Mouse (Mus musculus) limb, embryonic 10.5 days (tissue): ENCODE measurements around the gene Etl4. TPM values are rescaled to one million over a fixed set of nuclear protein-coding genes. Genes with fewer than 3 reads are reported as not detected.
A peak's percentile ranks its signal among the peaks of the same experiment; 100 is the strongest.

Source experiments
- DNase-seq: peaks from one replicate; pipeline ENCODE4 v3.0.0-alpha.2; 2017; ENCODE audit warnings: low spot score
- H3K27ac ChIP-seq: fragments of 300-500 bp; sonication (generic); 2 replicates; pipeline ENCODE4 v1.5.1; 2016; ENCODE audit warnings: mild to moderate bottlenecking
- H3K27me3 ChIP-seq: fragments of 300-500 bp; sonication (generic); 2 replicates; pipeline ENCODE4 v1.6.1; 2016; ENCODE audit warnings: low read depth, mild to moderate bottlenecking; ENCODE audit not compliant: poor library complexity, severe bottlenecking
- H3K36me3 ChIP-seq: fragments of 300-500 bp; sonication (generic); 2 replicates; pipeline ENCODE4 v1.6.1; 2016; ENCODE audit warnings: mild to moderate bottlenecking, moderate library complexity
- H3K4me1 ChIP-seq: fragments of 300-500 bp; sonication (generic); 2 replicates; pipeline ENCODE4 v1.6.1; 2016
- H3K4me3 ChIP-seq: fragments of 300-500 bp; sonication (generic); 2 replicates; pipeline ENCODE4 v1.5.1; 2016; ENCODE audit warnings: mild to moderate bottlenecking, moderate library complexity
- H3K9me3 ChIP-seq: fragments of 300-500 bp; sonication (generic); replicated peaks from 2 replicates; pipeline ENCODE4 v1.6.1; 2016; ENCODE audit warnings: mild to moderate bottlenecking
- WGBS: fragments of 180-500 bp; shearing (Covaris S2); methylation state at CpG from one replicate; pipeline ENCODE4 v1.1.7; 2016; 5-methylcytosine and 5-hydroxymethylcytosine counted together
- polyA plus RNA-seq: library from polyadenylated mRNA; unstranded; fragments of >200 nt; fragmentation: Nextera tagmentation; extraction: Ambion mirVana; gene quantifications from 2 replicates; pipeline ENCODE4 v1.2.1, GENCODE M21; 2016

The Etl4 gene
- 11.4 and 13.5 TPM in 2 replicates for polyA plus RNA-seq

DNA sequence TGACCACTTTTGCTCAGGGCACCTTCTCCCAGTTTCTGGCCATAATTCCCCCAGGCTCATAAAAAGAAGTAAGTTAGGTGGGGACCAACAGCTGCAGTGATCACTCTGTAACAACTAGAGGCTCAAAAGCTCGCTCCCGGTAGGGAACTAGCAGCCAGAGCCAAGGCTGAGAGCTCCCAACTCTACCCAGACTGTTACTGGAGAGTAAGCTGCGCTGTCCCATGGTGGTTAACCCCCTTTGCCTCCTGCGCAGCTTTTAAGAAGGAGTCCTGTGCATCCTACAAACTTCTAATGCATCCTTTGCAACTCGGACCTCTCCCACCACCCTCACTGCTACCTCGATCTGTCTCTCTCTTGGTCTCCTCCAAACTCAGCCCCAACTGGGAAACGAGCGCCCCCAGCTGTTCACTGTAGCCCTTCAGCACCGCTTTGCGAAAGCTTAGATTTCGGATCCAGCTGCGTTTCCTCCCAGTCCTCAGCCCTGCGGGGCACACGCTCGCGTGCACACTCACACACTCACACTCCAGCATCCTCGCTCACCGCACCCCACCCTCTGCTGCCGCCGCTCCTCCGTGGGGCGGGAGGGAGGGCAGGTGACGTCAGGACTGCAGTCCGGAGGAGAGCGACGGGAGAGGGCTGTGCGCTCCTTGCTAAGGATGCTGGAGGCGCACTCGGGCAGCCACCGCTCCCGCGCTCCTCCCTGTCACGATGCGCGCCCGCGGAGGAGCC, at the start of gene Etl4:
Gene Etl4 (plus strand): TSS at position 610 of the 729 bp plus-strand sequence.
- Histone ChIP-seq H3K36me3 (no peaks in the 10 kb centered on the region), H3K4me1 (peaks cover 16% of the 10 kb centered on the region), H3K27ac (no peak within 1 kb of the TSS), H3K4me3 (peak within 1 kb of the TSS; percentile 61), H3K9me3 (no peaks in the 10 kb centered on the region), H3K27me3 (peaks cover 55% of the 10 kb centered on the region)
- DNase-seq: peak; percentile 78
- under 1% methylated on average over 37 of the region's 37 CpGs for WGBS

GRCm38 (mm10) chr2:19869167-19869566, 40.4 kb upstream of the Etl4 start:
- no peaks in the 10 kb centered on the region for H3K4me1 ChIP-seq
- H3K27me3 ChIP-seq: no peaks in the 10 kb centered on the region
- no peaks in the 10 kb centered on the region for H3K36me3 ChIP-seq
- no peak for DNase-seq
- H3K27ac ChIP-seq: no peak overlapping the region
- H3K4me3 ChIP-seq: no peak overlapping the region
- H3K9me3 ChIP-seq: no peaks in the 10 kb centered on the region

DNA sequence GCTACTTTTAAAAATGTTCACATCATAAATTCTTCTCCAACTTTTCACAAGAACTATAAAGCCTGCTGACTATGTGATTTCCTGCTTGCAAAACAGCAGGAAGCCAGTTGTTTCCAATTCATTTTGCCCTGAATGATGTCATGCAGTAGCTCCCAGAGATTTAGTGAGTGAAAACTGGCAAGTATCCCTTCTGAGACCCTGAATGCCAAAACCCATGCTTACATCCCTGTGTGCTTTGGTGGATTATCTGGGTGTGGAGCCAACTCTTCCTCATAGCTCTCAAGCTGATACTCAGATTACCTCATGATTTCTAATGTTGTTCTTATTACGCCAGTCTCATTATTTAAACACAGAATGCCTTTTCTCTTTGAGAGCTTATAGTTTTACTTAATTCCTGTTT, 37.7 kb upstream of the Etl4 start:
- H3K4me1 ChIP-seq: no peaks in the 10 kb centered on the region
- no peak for DNase-seq

GRCm38 (mm10) chr2:19890875-19891274, 18.7 kb upstream of the Etl4 start:
- Histone ChIP-seq H3K36me3 (no peaks in the 10 kb centered on the region), H3K27ac (no peak overlapping the region), H3K9me3 (no peaks in the 10 kb centered on the region), H3K4me1 (no peaks in the 10 kb centered on the region), H3K4me3 (no peak overlapping the region), H3K27me3 (no peaks in the 10 kb centered on the region)
- DNase-seq: no peak
- 42% methylated on average over 4 of the region's 4 CpGs for WGBS

More for the DNA sequence above, 37.7 kb upstream of the Etl4 start:
- H3K4me3 ChIP-seq: no peak overlapping the region
- no peaks in the 10 kb centered on the region for H3K27me3 ChIP-seq
- no peaks in the 10 kb centered on the region for H3K36me3 ChIP-seq
- 91% methylated on average over 1 of the region's 1 CpGs for WGBS
- no peaks in the 10 kb centered on the region for H3K9me3 ChIP-seq
- no peak overlapping the region for H3K27ac ChIP-seq

DNA sequence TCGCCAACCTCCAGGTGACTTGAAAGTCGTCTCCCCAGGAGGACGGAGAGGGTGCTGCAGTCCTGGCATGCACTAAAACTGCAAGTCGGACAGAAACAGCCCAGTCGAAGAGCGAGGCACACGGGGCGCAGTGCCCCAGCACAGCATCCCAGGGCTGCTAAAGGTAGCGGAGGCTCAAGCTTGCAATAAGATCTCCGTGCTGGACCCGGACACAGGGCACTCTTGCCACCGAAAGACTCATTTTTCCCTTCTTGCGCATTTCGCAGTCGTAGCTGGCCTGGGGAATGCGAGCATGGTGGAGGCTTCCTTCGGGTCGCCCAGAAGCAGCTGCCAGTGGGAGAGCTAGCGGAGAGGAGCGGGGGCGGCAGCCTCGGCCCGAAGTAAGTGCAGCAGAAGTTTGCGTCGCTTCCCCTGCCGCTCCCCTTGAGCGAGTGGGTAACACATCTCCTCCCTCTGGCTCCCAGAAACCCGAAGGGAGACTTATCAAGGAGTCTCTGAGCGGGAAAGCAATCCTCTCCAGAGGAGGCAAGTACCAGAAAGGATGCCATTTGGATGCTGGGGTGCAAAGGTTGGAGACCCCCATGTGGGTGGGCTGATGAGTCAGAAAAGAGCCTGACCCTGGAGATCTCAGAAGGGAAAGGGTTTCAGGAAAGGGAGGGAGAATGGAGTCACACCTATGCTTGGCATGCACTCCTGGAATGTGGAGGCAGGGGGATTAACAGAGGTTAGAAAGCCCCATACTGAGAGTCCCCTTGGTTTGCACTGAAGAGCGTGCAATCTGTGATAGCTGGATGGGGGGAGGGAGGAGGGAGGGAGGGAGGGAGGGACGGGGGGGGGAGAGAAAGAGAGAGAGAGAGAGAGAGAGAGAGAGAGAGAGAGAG, 560 bp downstream of the Etl4 start:
- peaks cover 16% of the 10 kb centered on the region for H3K4me1 ChIP-seq
- H3K27me3 ChIP-seq: peaks cover 55% of the 10 kb centered on the region
- no peak overlapping the region for H3K27ac ChIP-seq
- H3K4me3 ChIP-seq: peak overlapping the region; percentile 61
- peak; percentile 73 for DNase-seq
- no peaks in the 10 kb centered on the region for H3K36me3 ChIP-seq
- under 1% methylated on average over 30 of the region's 31 CpGs for WGBS
- H3K9me3 ChIP-seq: no peaks in the 10 kb centered on the region

DNA sequence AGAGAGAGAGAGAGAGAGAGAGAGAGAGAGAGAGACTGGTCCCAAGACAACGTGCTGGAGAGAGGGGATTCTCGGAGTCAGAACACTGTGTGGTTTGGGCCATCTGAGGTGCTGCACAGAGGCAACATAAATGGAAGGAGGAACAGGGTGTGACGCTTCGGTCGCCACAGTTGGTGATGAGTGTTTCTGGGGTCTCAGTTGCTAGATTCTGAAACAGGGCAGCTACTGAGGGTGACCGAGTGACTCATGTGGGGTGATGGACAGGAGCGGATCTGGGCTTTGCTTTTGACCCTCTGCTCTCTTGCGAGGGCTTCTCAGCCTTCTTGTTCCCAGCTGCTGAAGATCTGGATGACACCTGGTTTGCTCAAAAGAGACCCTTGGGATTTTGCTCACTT, 1.2 kb downstream of the Etl4 start:
- Histone ChIP-seq H3K36me3 (no peaks in the 10 kb centered on the region), H3K4me1 (peaks cover 16% of the 10 kb centered on the region), H3K27me3 (peaks cover 55% of the 10 kb centered on the region), H3K9me3 (no peaks in the 10 kb centered on the region), H3K4me3 (no peak overlapping the region), H3K27ac (no peak overlapping the region)
- WGBS: 0% methylated on average over 8 of the region's 8 CpGs
- DNase-seq: no peak

- Histone ChIP-seq H3K36me3 (no peaks in the 10 kb centered on the region), H3K27me3 (no peaks in the 10 kb centered on the region), H3K27ac (no peak overlapping the region), H3K9me3 (no peaks in the 10 kb centered on the region), H3K4me1 (no peaks in the 10 kb centered on the region), H3K4me3 (no peak overlapping the region)
- peak; percentile 87 for DNase-seq
- WGBS: 28% methylated on average over 6 of the region's 6 CpGs
Observed at GRCm38 (mm10) chr2:19919190-19919589, 9.6 kb downstream of the Etl4 start.

DNA sequence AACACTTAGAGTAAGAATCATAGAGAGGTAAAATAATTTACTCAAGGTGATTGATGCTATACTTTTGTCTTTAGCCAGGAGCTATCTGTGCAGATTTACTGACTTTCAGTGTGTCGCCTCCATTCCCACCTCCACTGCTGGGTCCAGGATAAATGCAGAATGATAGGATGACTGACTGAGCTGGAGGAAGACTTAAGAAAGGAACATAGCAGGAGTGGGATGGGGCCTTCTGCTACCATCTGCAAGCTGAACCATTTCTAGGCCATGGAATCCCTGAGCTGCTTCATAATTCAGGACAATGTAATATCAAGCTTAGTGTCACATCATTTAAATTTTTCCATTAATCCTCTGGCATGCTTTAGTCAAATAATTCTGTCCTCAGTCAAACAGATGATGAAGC, 20.4 kb downstream of the Etl4 start:
- Histone ChIP-seq H3K27me3 (no peaks in the 10 kb centered on the region), H3K9me3 (no peaks in the 10 kb centered on the region), H3K27ac (no peak overlapping the region), H3K36me3 (no peaks in the 10 kb centered on the region), H3K4me1 (peaks cover 8% of the 10 kb centered on the region), H3K4me3 (no peak overlapping the region)
- no peak for DNase-seq
- 84% methylated on average over 1 of the region's 1 CpGs for WGBS

GRCm38 (mm10) chr2:19933836-19934235, 24.3 kb downstream of the Etl4 start:
- Histone ChIP-seq H3K4me3 (no peak overlapping the region), H3K9me3 (no peaks in the 10 kb centered on the region), H3K27ac (no peak overlapping the region), H3K27me3 (no peaks in the 10 kb centered on the region), H3K4me1 (peaks cover 8% of the 10 kb centered on the region), H3K36me3 (no peaks in the 10 kb centered on the region)
- DNase-seq: no peak
- 90% methylated on average over 1 of the region's 1 CpGs for WGBS

DNA sequence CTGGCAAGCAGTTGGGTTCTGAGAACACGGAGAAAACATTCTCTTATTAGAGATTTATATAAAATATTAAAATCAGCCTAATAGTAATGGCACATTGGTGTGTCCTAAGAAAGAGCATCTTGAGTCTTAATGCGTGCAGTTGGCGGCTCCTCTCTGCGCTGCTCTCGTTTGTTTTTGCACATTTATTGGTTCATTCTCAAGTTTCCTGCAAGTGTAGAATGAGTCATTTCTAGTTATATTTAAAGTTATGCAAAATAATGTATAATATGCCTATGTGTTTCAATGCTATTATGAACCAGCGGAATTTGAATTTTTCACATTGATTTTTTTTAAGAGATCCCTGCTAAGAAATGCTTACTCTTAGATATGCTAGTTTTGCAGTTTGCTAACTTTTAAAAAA, 35.6 kb downstream of the Etl4 start:
- 93% methylated on average over 6 of the region's 6 CpGs for WGBS
- no peak for DNase-seq
- Histone ChIP-seq H3K27ac (no peak overlapping the region), H3K4me1 (no peaks in the 10 kb centered on the region), H3K4me3 (no peak overlapping the region), H3K27me3 (no peaks in the 10 kb centered on the region), H3K9me3 (no peaks in the 10 kb centered on the region), H3K36me3 (no peaks in the 10 kb centered on the region)

DNA sequence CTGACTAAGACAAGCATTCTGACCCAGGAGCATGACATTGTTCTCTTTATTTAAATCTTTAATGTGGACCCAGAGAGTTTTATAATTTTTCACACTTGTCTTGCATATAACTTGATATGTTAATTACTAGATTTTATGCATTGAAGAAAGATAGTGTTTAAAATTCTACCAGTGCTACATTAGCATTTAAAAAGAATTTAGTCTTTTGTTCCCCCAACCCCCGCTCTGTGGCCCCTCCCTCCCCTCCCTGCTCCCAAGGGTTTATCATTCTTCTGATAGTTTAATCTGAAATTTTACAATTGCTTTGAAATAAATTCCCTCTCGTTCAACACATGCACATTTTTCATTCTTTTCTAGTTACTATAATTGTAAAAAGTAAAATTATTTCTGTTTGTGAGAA, 43.4 kb downstream of the Etl4 start:
- Histone ChIP-seq H3K4me1 (no peaks in the 10 kb centered on the region), H3K27me3 (no peaks in the 10 kb centered on the region), H3K36me3 (no peaks in the 10 kb centered on the region), H3K27ac (no peak overlapping the region), H3K9me3 (no peaks in the 10 kb centered on the region), H3K4me3 (no peak overlapping the region)
- DNase-seq: no peak
- WGBS: 91% methylated on average over 2 of the region's 2 CpGs

DNA sequence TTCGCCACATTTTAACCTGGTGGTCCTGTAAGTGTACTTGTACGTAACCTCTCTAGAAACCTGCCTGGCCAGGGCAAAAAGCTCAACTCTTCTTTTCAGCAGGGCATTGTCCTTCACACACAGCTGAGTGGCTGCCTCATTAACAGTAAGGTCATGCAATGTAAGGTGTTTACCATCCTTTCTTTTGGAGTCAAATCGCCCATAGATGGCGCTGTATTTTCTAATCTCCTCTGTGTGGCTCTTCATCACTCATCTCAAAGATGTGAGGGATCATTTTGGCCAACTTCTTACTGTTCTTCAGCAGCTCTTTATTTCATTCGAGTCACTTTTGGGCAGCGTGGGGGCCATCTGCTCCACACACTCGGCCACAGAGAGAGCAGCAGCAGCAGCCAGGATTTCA, 56.9 kb downstream of the Etl4 start:
- 59% methylated on average over 7 of the region's 7 CpGs for WGBS
- no peak overlapping the region for H3K4me3 ChIP-seq
- H3K27me3 ChIP-seq: no peaks in the 10 kb centered on the region
- no peak for DNase-seq
- H3K27ac ChIP-seq: no peak overlapping the region
- H3K9me3 ChIP-seq: no peaks in the 10 kb centered on the region
- no peaks in the 10 kb centered on the region for H3K4me1 ChIP-seq
- H3K36me3 ChIP-seq: no peaks in the 10 kb centered on the region

GRCm38 (mm10) chr2:20037671-20038070, 128.1 kb downstream of the Etl4 start:
- Histone ChIP-seq H3K9me3 (no peaks in the 10 kb centered on the region), H3K36me3 (no peaks in the 10 kb centered on the region), H3K27me3 (no peaks in the 10 kb centered on the region), H3K27ac (no peak overlapping the region), H3K4me1 (no peaks in the 10 kb centered on the region), H3K4me3 (no peak overlapping the region)
- no peak for DNase-seq
- WGBS: 91% methylated on average over 4 of the region's 4 CpGs
